Mouse (Mus musculus): ENCODE results near the gene Carhsp1.

GRCm38 (mm10) chr16:8680470-8680869, 8.5 kb upstream of the Carhsp1 start, which contains the start of gene Gm5767:
- TF ChIP-seq POLR2A (IDR thresholded peaks at IDR 0.05; ENCODE audit: borderline replicate concordance, control insufficient read depth, low read depth, low read length) (no peak), CTCF (IDR thresholded peaks at IDR 0.05; ENCODE audit: control insufficient read depth, insufficient read depth, low read length) (no peak)

Data from bone marrow, adult 2 months (tissue).